Mouse (Mus musculus): ENCODE measurements around the gene Smarca1. TPM values are rescaled to one million over a fixed set of nuclear protein-coding genes. Genes with fewer than 3 reads are reported as not detected.

Smarca1 gene
- total RNA-seq (2021): 1 to 10 TPM; 2.3 to 3.0 TPM
- long read RNA-seq, experiment 1, partial matches to known transcripts: 0 of 1 reads
- long read RNA-seq, experiment 1, other reads (novel, unspliced or antisense): 1 of 1 reads
- long read RNA-seq, experiment 2, partial matches to known transcripts: 0 of 2 reads
- long read RNA-seq, experiment 2, other reads (novel, unspliced or antisense): 1 of 2 reads

GRCm38 (mm10) chrX:47892431-47893024 lies at the start of gene Smarca1:
Smarca1 (minus strand) TSS chrX:47892974.
- no peak for DNase-seq
- intact Hi-C loops (cut with DNase I; ENCODE audit: low total_unique reads): no loop called here

GRCm38 (mm10) chrX:47937740-47938139 lies 45.0 kb upstream of the Smarca1 start:
- DNase-seq: peak; percentile 22
- intact Hi-C loops (cut with DNase I; ENCODE audit: low total_unique reads): no loop called here

GRCm38 (mm10) chrX:47936885-47937284 lies 44.1 kb upstream of the Smarca1 start:
- no peak for DNase-seq

GRCm38 (mm10) chrX:47934352-47934751 lies 41.6 kb upstream of the Smarca1 start:
- DNase-seq: no peak
- intact Hi-C loops (cut with DNase I; ENCODE audit: low total_unique reads): no loop called here

More at GRCm38 (mm10) chrX:47936885-47937284, 44.1 kb upstream of the Smarca1 start:
- intact Hi-C loops (cut with DNase I; ENCODE audit: low total_unique reads): no loop called here

DNA sequence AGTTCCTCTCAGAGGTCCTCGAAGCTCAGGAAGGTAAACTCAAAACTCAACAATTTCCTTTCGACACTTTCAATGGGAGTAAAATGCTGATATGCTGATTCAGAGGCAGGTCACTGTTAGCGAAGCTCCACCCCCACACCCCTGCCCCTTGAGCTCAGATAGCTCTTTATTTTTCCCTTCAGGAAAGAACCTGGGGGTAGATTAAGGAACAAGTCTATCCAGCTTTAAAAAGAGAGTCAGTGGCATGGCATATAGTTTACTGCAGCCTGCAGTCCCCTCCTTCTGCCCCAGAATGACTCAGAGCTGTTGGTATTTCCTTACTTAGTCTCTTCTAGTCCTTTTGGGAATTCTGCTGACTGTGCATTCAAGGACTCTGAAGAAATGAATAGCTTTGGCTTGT lies 37.7 kb upstream of the Smarca1 start:
- intact Hi-C loops (cut with DNase I; ENCODE audit: low total_unique reads): no loop called here
- DNase-seq: no peak

DNA sequence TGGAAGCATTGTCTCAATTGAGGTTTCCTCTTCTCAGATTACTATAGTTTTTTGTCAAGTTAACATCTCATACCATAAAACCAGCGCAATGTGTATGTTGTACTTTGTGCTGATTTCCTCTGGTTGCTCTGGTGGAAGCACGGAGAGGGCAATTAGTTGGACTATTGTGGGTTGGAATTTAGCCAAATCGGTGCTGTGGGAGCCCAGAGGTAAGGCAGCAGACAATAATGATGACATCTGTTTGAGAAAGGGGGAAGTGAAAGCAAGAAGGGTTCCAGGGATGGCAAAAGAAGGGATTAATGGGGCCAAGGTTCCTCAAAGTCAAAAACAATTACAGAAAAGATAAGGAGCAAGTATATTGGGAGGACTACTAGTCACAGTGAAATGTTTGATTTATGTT lies 35.2 kb upstream of the Smarca1 start:
- no peak for DNase-seq
- intact Hi-C loops (cut with DNase I; ENCODE audit: low total_unique reads): no loop called here

DNA sequence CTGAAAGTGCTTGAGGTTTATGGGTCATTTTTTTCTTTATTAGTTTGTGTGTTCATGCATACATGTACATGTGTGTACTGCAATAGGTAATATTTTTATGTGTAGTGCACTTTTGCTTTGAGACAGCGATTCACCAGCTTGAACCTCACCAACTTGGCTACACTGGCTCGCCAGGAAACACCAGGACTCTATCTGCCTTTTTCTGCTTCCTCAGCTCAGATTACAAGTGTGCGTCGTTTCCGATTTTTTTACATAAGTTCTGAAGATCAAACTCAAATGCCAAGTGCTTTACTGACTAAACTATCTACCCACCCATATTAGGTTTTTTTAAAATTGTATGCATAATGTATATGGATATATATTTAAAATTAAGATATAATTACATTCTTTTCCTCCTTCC lies 27.8 kb upstream of the Smarca1 start:
- no peak for DNase-seq
- intact Hi-C loops (cut with DNase I; ENCODE audit: low total_unique reads): no loop called here

GRCm38 (mm10) chrX:47916831-47917230 lies 24.1 kb upstream of the Smarca1 start:
- no peak for DNase-seq
- intact Hi-C loops (cut with DNase I; ENCODE audit: low total_unique reads): no loop called here

DNA sequence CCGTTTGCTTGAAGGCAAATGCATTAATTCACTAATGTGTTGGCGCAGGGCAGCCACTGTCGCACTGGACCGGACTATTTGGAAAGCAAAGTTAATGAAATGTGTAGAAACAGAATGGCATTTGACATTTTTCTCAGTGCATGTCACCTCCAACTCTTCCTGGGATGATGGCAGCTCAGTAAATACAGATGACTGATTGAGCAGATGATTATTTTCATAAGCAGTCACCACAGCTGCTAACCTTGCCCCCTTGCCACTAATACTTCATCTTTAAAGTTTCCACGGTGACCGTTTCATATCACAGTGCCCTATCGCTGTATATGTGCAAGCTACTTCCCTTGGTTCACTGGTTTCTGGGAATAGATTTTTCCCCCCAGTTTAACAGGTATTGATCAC lies 20.8 kb upstream of the Smarca1 start:
- intact Hi-C loops (cut with DNase I; ENCODE audit: low total_unique reads): no loop called here

GRCm38 (mm10) chrX:47912904-47913542 lies 20.2 kb upstream of the Smarca1 start:
- intact Hi-C loops (cut with DNase I; ENCODE audit: low total_unique reads): no loop called here
- peak; percentile 8 for DNase-seq

More for the DNA sequence above, 20.8 kb upstream of the Smarca1 start:
- DNase-seq: no peak

- DNase-seq: peak; percentile 67
- intact Hi-C loops (cut with DNase I; ENCODE audit: low total_unique reads): no loop called here
Observed at GRCm38 (mm10) chrX:47912306-47912792, 19.6 kb upstream of the Smarca1 start, which contains the start of gene Ocrl. Ocrl (plus strand) TSS chrX:47912387.

DNA sequence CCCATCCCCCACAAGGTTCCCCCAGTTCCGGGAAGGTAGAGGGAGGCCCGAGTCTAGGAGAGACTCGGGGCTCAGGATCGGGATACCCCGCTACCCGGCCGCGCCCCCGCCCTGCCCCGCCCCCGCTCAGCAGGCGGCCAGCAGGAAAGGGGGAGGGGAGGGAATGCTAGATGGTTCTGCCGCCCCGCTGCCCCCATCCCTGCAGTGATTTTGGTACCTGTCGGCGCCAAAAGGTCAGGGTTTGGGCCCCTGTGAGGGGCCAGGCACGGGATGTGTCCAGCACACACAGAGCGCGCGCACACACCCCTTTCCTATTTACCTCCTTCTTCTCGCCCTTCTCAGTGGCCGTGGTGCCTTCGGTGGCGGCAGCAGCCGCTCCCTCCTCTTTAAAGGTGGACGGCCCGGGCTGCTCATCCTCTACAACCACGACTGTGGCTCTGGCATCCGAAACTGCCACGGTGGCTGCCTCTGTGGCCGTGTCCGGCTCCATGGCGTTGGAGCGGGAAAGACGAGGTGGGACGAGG lies 805 bp downstream of the Smarca1 start:
- no peak for DNase-seq
- intact Hi-C loops (cut with DNase I; ENCODE audit: low total_unique reads): no loop called here

GRCm38 (mm10) chrX:47891243-47891906 lies 1.4 kb downstream of the Smarca1 start:
- intact Hi-C loops (cut with DNase I; ENCODE audit: low total_unique reads): no loop called here
- no peak for DNase-seq

DNA sequence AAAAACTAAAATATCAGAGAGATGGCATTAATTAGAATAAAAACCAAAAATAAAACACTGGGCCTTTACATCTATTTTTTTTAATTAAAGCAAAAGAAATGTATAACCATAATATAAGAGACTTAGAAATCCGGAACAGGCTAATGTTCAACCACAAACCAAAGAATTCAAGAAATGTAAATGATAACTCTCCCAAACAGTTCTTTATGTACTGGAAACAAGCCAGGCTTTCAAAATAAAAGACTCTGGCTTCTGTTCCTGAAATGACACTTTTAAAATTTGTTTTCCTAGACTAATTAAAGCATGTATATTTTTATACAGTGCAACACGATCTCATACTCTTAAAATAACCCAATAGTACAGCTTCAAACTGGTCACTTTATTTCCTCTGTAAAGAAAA lies 5.4 kb downstream of the Smarca1 start:
- intact Hi-C loops (cut with DNase I; ENCODE audit: low total_unique reads): no loop called here
- DNase-seq: no peak

DNA sequence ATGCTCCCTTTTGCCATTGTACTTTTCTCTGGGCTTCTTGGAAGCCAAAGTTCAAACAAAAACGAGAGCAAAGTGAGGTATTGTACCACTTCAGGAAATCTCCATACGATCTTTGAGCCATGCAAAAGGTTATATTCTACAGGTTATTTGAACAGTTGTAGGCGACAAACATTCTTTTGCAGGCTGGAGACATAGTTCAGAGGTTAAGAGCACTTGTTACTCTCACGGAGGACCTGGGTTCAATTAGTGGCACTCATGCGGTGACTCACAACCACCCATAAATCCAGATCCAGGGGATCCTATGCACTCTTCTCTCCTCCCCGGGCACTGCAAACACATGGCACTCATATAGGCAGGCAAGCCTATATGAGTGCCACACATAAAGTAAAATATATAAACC lies 10.0 kb downstream of the Smarca1 start:
- intact Hi-C loops (cut with DNase I; ENCODE audit: low total_unique reads): no loop called here
- DNase-seq: no peak

DNA sequence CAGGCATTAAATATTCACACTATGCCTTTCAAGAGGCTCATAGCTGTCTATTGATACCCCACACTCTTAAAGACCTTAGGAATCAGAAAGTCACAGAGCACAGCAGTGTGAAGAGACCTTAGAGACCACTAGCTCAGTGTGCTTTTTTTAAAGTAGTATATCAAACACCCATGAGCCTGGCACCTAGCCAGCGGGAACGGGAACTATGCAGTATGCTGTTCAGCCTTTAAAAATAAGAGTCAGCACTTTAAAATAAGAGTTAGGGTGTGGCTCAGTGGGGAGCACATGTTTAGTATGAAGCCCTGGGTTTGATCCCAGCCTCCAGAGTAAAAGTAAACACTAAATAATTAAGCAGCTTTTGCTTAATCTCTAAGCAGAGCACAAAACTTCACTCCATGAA lies 12.7 kb downstream of the Smarca1 start:
- peak; percentile 42 for DNase-seq
- intact Hi-C loops (cut with DNase I; ENCODE audit: low total_unique reads): no loop called here

DNA sequence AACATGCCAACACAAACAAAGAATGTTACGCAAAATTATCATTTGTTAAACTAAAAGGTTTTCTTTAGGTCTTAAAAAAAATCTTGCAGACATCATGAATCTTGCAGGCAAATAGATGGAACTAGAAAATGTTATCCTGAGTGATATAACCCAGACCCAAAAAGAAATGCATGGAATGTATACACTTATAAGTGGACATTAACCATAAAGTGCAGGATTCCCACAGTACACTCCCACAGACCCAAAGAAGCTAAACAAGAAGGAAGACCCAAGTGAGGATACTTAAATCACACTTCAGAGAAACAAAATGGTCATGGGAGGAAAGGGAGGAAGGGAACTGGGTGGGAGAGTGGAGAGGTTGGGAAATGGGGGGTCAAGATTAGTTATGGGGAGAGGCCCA lies 34.2 kb downstream of the Smarca1 start:
- intact Hi-C loops (cut with DNase I; ENCODE audit: low total_unique reads): no loop called here
- no peak for DNase-seq

- intact Hi-C loops (cut with DNase I; ENCODE audit: low total_unique reads): no loop called here
Observed at GRCm38 (mm10) chrX:47835835-47836195, 57.0 kb downstream of the Smarca1 start.

GRCm38 (mm10) chrX:47835098-47835834 lies 57.5 kb downstream of the Smarca1 start:
- intact Hi-C loops (cut with DNase I; ENCODE audit: low total_unique reads): no loop called here
- no peak for DNase-seq

More at GRCm38 (mm10) chrX:47835835-47836195, 57.0 kb downstream of the Smarca1 start:
- no peak for DNase-seq
